Mouse (Mus musculus) lung, postnatal 10 days (tissue): ENCODE measurements at regions not wholly inside any gene's neighbourhood (a gene's known extent, or its start where the extent isn't known, plus 50 kb on each side); places are given as distances from the start of the nearest gene placed in this dataset.

ENCODE experiments used
- DNase-seq: peaks from one replicate; pipeline ENCODE4 v3.0.0; 2021

DNA sequence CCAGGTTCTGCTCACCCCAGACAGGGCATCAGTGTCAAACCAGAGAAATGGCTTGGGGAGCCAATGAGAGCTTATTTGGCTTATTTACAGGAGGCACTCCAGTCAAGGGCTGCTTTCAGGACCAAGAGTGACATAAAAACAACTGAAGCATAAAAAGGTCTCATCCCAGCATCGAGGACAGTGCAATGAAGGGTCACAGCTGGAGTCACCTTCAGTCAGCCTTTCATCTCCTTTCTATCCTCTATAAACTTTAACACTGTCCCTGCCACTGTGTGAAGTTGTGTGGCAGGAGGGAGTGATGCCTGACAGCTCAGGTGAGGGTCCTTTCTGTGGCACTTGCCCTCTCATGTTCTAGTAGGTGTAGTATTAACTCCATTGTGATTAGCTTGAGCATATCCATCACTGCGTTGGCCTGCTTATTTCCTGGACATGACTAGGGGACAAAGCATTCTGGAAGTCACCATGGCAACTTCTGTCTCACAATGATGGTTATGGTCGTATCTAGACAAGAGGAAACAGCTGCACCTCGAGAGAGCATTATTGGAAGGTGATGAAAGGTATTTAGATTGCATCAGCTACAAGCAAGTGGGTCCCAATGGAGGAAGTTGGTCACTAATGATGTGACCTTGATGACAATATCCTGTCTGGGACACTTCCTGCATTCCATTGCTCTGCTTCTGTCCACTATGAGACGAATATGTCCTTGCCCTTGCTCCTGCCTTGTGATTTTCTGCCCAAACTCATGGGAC lies 87.8 kb upstream of the Enpp6 start:
- peak; percentile 38 for DNase-seq

DNA sequence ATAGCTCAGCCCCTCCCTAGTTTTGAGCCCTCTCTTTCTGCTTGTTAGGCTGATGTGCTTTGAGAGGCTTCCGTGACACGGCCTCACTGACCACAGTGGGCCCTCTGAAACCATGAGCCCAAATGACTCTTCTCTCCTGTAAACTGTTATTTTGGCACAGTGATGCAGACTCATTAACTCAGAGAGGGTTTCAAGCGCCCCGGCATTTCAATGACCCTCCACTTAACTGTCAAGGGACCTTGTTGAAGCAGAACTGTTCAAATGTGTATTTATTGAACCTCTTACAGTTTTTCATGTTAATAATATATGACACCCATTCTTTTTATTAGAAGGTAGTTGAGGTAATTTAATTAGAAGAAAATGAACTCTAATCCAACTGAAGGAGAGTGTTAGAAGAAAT lies 85.9 kb upstream of the Enpp6 start:
- no peak for DNase-seq

DNA sequence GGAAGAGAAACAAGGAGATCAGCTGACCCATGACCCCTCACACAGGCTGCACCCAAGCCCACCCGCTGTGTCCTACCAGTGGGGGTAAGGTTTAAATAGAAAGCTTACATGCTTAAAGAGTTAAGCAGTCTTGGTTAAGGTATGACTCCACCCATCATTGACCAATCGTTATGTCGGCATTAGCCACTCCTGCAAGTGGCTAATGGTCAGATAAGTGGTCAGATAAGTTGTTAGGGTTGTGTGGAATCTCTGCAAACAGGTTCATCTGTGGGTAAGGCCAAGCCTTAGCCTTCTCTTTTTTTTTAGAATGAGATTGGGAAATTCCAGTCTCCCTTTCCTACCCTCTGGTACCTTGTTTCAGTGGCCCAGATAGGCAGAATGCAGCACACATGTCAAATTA lies 82.0 kb upstream of the Enpp6 start:
- no peak for DNase-seq

DNA sequence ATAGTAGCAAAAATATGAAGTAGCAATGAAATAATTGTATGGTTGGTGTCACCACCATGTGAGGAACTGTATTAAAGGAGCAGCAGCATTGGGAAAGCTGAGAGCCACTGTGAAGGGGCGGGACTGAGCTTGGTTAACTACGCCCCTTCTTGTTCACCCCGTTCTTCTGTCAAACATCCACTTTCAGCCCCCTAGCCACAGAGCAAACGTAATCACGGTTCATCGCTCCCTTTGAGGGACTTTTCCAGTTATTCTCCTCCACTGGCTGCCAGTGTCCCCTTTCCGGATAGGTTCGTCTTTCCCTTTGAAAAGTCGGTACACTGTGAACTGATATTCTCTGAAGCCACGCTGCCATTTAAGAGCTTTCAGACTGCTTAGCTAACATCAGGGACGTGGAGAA lies 79.3 kb upstream of the Enpp6 start:
- no peak for DNase-seq

DNA sequence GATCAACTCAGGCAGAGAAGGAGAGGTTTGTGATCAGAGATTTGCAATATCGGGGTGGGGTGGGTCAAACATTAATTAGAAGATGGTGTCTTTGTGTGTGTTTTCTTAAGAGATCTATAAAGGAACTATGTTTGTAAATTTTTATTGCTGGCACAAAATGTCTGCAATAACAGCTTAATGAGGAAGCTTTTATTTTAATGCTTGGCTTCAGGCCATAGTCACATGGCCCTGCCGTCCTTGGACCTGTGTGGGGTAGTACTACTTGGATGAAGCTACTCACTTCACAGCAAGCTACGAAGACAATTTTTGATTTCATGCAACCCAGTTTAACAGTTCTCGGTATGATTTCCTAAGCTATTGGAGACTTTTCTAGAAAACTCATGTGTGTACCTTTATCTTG lies 78.5 kb upstream of the Enpp6 start:
- no peak for DNase-seq

DNA sequence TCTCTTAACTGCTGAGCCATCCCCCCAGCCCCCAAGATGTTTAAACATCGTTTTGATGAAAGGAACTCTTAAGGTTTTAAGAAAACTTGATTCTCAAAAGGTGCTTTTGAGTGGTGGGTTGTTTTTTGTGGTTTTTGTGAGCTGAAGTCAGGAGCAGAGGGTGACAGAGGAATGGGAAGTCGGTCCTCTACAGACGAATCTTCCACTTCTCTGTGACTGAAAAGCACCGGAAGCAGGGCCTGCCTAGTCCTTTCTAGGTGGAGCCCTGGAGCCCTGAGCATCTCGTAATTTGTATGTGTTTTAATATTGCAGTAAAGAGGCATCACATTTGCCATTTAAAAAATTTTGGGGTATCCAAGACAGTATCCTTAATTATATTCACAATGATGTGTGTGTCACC lies 72.7 kb upstream of the Enpp6 start:
- no peak for DNase-seq

DNA sequence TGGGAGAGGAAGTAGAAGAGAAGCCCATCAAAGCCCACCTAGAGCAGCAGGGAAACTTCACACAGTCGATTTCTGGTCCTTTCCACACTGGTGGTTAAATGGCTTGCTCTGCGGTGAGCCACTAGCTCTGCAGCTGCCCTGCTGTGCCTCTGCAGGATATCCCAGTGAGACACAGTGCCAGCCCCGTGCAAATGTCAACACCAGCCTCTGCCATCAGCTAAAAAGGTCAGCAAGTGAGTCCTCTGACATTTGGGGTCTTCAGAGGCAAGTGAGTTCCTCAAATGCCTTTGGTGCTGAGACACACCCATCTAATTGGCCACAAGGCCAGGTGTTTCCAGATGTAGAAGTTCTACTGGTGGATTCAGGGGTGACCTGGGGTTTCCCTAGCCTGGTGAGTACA lies 66.6 kb upstream of the Enpp6 start:
- DNase-seq: no peak

DNA sequence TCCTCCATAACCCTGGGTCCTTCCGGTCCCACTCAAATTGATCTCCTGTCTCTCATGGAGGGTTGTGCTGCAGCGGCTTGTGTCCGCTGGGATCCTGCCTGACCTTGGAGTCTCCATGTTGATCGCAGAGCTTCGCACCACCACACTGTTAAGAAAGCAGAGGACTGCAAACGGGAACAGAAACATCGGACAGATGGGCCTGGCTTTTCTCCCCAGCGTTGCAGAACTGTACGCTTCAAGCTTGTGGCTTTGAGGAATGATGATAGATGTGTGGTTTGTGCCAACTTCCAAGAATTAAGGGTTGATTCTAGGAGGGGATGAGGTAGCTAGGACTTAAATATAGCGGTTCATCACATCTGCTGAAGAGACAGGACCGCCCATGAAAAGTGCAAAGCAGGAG lies 65.6 kb upstream of the Enpp6 start:
- no peak for DNase-seq

DNA sequence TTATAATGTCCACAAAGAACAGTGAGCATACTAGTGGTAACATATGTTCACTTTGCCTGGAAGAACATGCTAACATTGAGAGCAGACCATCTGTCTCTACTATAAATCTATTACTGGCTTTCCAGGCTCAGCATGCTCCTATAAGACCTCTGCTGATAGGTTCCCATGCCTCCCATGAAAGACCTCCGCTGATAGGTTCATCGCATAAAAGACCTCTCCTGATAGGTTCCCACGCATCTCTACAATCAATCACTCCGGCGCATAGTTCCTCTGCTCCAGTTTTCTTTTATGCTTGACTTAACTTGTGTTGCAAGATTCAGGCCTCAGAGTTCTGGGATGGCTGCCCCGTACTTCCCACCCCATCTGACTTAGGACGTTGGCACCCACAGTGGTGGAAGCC lies 65.1 kb upstream of the Enpp6 start:
- DNase-seq: no peak

DNA sequence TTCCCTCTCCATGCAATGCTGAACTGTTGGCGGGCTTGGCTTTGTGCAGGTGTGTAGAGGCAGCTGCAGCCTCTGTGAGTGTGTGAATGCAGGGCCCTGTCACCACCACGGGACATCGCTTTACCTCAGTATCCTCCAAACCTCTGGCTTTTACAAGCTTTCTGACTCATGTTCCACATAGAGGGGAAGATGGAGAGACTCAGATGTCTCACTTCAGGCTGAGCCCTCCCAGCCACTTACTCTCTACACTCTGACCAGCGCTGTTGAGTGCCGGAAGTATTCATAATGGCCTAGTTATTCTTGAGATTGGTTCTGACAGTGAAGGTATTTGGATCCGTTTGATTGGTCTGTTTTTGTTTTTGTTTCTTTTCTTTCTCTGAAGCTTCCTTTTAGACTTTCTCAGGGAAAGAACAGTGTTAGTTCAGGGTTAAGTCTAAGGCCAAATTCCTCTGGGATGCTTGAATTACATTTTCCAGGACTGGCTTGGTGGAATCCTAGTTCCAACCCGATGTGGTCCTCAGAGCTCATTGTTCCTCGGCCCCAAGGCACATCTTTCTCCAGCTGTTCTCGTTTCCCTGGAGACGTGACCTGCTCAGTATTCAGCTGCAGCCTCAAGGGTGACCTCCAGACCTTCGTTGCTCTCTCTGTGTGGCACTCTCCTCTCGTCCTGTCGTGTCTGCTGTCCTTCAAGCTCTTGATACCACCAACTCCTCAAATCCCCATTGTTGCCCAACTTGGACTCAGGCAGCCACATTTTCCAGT lies 61.7 kb upstream of the Enpp6 start:
- no peak for DNase-seq

DNA sequence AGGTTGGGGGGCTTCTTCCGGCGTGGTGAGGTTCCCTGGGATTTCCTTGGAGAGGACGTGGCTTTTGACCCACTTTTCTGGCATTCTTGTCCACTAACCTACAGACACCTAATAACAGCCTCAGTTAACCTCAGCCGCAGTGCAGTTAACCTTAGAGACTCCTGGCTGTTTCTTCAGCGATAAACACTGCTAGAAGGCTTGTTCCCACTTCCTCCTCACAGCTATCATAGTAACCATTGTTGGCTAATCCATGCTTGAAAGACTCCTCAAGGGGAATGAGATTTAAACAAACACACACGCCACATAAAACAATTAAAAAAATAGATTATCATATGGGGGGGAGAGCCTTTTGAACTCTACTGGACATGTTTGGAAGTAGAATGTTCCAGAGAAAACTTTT lies 58.0 kb upstream of the Enpp6 start:
- DNase-seq: no peak

DNA sequence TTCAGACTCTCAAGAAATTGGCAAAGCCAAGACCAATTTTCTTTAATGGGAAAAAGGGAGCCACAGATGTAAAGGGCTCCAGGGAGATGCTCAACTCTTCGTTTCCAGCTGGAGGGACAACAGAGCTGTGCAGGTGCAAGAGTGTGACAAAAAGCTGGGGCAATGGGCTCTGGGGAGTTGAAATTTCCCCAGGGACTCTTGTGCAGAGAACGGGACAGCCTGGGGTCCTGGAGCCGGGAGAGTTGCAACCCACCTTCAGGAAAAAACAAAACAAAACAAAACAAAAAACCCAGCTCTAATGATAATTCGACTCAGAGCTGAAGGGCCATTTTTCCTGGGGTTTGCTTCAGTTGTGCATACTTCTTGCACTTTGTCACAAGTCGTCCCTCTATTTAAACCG lies 57.0 kb upstream of the Enpp6 start:
- DNase-seq: no peak

DNA sequence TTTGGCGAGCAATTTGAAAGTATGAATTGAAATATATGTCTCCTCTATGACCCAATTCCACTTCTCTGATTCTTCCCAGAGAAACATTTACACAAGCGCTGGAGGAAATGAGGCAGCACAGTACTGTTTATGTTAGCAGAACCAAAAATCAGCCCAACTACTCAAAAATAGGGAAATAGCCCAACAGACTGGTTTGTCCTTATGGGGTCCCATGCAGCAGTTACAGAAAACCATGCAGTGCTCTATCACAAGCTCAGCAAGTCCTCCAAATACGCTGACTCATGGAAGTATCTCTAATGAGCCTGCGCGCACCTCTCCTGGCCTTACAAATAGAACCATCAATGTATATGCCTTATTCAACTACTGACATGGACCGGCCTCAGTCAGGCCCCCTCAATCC lies 55.4 kb upstream of the Enpp6 start:
- DNase-seq: no peak

DNA sequence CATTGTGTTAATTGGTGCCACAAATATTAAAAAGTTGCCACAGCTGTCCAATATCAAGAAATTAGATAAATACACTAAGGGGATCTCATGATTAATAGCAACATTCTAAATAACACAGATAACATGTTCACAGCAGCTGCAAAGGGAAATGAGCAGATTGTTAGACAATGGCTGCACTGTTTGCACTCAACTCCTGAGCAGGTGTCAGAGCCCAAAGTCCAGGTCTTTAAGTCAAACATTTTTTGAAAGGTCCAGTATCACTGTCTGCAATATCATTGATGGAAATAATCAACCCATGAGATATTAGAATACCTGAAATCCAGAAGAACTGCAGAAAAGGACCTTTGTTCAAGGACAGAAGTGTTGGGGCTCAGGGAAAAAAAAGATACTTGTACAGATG lies 53.4 kb upstream of the Enpp6 start:
- no peak for DNase-seq

DNA sequence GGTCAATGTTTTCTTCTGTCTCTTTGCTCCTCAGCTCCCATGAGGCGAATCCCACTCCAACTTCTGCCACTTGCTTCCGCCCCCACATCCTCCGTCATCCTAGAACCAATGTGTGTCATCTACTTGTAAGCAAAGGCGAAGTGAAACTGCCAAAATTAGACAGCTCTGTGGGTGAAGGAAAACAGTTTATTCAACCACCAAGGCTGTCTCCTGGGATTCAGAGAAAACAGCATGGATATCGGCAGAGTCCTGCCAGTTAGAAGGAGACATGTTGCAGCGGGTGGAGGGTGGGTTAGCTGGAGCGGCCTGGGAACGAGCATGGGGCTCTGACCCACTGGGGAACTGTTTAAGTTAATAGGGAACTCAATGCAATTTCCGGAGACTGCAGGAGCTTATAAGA lies 52.4 kb upstream of the Enpp6 start:
- peak; percentile 65 for DNase-seq

DNA sequence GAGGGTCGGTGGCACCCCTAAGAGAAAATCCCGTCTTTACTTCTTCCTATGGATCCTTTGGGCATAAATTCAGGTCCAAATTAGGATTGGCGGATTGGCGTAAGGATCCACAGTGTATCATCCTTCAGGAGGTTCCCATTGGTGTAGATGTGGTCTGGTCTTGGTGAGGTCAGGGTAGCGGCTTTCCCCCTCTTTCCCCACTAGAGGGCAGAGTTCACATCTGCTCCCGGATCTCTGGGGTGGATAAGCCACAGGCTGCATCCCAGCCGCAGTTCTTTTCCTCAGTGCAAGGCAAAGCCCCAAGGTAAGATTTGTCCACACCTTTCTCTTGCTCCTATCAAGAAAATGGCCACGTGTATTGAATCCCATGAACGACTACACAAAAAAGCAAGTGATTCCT lies 51.8 kb upstream of the Enpp6 start:
- peak; percentile 85 for DNase-seq

DNA sequence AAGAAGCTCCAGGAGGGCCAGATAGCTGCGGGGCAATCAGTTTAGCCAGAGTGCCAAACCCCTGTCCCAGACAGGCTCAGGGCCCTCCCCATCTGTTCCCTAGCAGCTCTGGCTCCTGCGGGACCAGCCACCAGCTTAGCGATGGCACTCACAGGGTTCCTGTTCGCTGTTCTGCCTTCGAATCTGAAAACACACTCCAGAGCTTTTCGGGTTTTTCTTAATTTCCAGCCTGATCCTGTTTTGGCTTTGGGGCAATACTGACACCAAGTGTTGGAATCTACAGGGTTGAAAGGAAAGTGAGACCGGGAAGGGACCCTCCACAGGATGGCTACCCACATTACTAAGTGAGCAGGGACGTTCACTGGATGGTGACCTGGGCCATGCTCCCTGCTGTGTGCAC lies 50.6 kb upstream of the Enpp6 start:
- DNase-seq: peak; percentile 53
